Mouse (Mus musculus): ENCODE measurements at regions not wholly inside any gene's neighbourhood (a gene's known extent, or its start where the extent isn't known, plus 50 kb on each side); places are given as distances from the start of the nearest gene placed in this dataset.

GRCm38 (mm10) chr16:18683556-18683955 is 53.8 kb upstream of the Sept5 start:
- no peak overlapping the region for H3K4me3 ChIP-seq (ENCODE audit: insufficient read depth, low read depth, low read length)
- no peak overlapping the region for H3K27ac ChIP-seq (replicated peaks; ENCODE audit: low read depth, low read length)
- H3K4me1 ChIP-seq (ENCODE audit: control insufficient read depth, insufficient read depth, insufficient read length, low read length): peaks cover 3% of the 10 kb centered on the region

- no peak overlapping the region for H3K4me3 ChIP-seq (ENCODE audit: insufficient read depth, low read depth, low read length)
- peaks cover 3% of the 10 kb centered on the region for H3K4me1 ChIP-seq (ENCODE audit: control insufficient read depth, insufficient read depth, insufficient read length, low read length)
- no peak overlapping the region for H3K27ac ChIP-seq (replicated peaks; ENCODE audit: low read depth, low read length)
Observed at GRCm38 (mm10) chr16:18686044-18686761, 56.4 kb upstream of the Sept5 start.

GRCm38 (mm10) chr16:18686916-18687315 is 57.2 kb upstream of the Sept5 start:
- Histone ChIP-seq H3K4me1 (ENCODE audit: control insufficient read depth, insufficient read depth, insufficient read length, low read length) (peaks cover 3% of the 10 kb centered on the region), H3K4me3 (ENCODE audit: insufficient read depth, low read depth, low read length) (peak overlapping the region; percentile 21)

GRCm38 (mm10) chr16:18687367-18687766 is 57.6 kb upstream of the Sept5 start:
- peak overlapping the region; percentile 21 for H3K4me3 ChIP-seq (ENCODE audit: insufficient read depth, low read depth, low read length)
- H3K4me1 ChIP-seq (ENCODE audit: control insufficient read depth, insufficient read depth, insufficient read length, low read length): peaks cover 3% of the 10 kb centered on the region
- H3K27ac ChIP-seq (replicated peaks; ENCODE audit: low read depth, low read length): peak overlapping the region; percentile 82

More at GRCm38 (mm10) chr16:18686916-18687315, 57.2 kb upstream of the Sept5 start:
- H3K27ac ChIP-seq (replicated peaks; ENCODE audit: low read depth, low read length): peak overlapping the region; percentile 82

- Histone ChIP-seq H3K4me3 (ENCODE audit: insufficient read depth, low read depth, low read length) (no peak overlapping the region), H3K27ac (replicated peaks; ENCODE audit: low read depth, low read length) (no peak overlapping the region), H3K4me1 (ENCODE audit: control insufficient read depth, insufficient read depth, insufficient read length, low read length) (peaks cover 12% of the 10 kb centered on the region)
Observed at GRCm38 (mm10) chr16:18695596-18695995, 65.8 kb upstream of the Sept5 start.

GRCm38 (mm10) chr16:18696074-18696819 is 66.5 kb upstream of the Sept5 start:
- Histone ChIP-seq H3K27ac (replicated peaks; ENCODE audit: low read depth, low read length) (peak overlapping the region; percentile 84), H3K4me1 (ENCODE audit: control insufficient read depth, insufficient read depth, insufficient read length, low read length) (peaks cover 12% of the 10 kb centered on the region), H3K4me3 (ENCODE audit: insufficient read depth, low read depth, low read length) (peak overlapping the region; percentile 44)

- peak overlapping the region; percentile 44 for H3K4me3 ChIP-seq (ENCODE audit: insufficient read depth, low read depth, low read length)
- peaks cover 12% of the 10 kb centered on the region for H3K4me1 ChIP-seq (ENCODE audit: control insufficient read depth, insufficient read depth, insufficient read length, low read length)
- peak overlapping the region; percentile 84 for H3K27ac ChIP-seq (replicated peaks; ENCODE audit: low read depth, low read length)
Observed at GRCm38 (mm10) chr16:18696820-18697168, 67.0 kb upstream of the Sept5 start.

GRCm38 (mm10) chr16:18704126-18704525 is 72.5 kb upstream of the Cldn5 start:
- peaks cover 21% of the 10 kb centered on the region for H3K4me1 ChIP-seq (ENCODE audit: control insufficient read depth, insufficient read depth, insufficient read length, low read length)
- H3K4me3 ChIP-seq (ENCODE audit: insufficient read depth, low read depth, low read length): no peak overlapping the region
- peak overlapping the region; percentile 35 for H3K27ac ChIP-seq (replicated peaks; ENCODE audit: low read depth, low read length)

- Histone ChIP-seq H3K4me1 (ENCODE audit: control insufficient read depth, insufficient read depth, insufficient read length, low read length) (peaks cover 21% of the 10 kb centered on the region), H3K27ac (replicated peaks; ENCODE audit: low read depth, low read length) (peak overlapping the region; percentile 85), H3K4me3 (ENCODE audit: insufficient read depth, low read depth, low read length) (no peak overlapping the region)
Observed at GRCm38 (mm10) chr16:18705028-18705648, 71.5 kb upstream of the Cldn5 start.

- Histone ChIP-seq H3K27ac (replicated peaks; ENCODE audit: low read depth, low read length) (no peak overlapping the region), H3K4me1 (ENCODE audit: control insufficient read depth, insufficient read depth, insufficient read length, low read length) (peaks cover 18% of the 10 kb centered on the region), H3K4me3 (ENCODE audit: insufficient read depth, low read depth, low read length) (no peak overlapping the region)
Observed at GRCm38 (mm10) chr16:18711637-18712125, 65.0 kb upstream of the Cldn5 start.

GRCm38 (mm10) chr16:18713017-18713416 is 63.6 kb upstream of the Cldn5 start:
- no peak overlapping the region for H3K4me3 ChIP-seq (ENCODE audit: insufficient read depth, low read depth, low read length)
- H3K4me1 ChIP-seq (ENCODE audit: control insufficient read depth, insufficient read depth, insufficient read length, low read length): peaks cover 23% of the 10 kb centered on the region
- no peak overlapping the region for H3K27ac ChIP-seq (replicated peaks; ENCODE audit: low read depth, low read length)

GRCm38 (mm10) chr16:18715381-18715780 is 61.3 kb upstream of the Cldn5 start:
- Histone ChIP-seq H3K4me1 (ENCODE audit: control insufficient read depth, insufficient read depth, insufficient read length, low read length) (peaks cover 27% of the 10 kb centered on the region), H3K4me3 (ENCODE audit: insufficient read depth, low read depth, low read length) (no peak overlapping the region), H3K27ac (replicated peaks; ENCODE audit: low read depth, low read length) (no peak overlapping the region)

- Histone ChIP-seq H3K4me3 (ENCODE audit: insufficient read depth, low read depth, low read length) (no peak overlapping the region), H3K4me1 (ENCODE audit: control insufficient read depth, insufficient read depth, insufficient read length, low read length) (peaks cover 24% of the 10 kb centered on the region)
Observed at GRCm38 (mm10) chr16:18718040-18718439, 58.6 kb upstream of the Cldn5 start.

GRCm38 (mm10) chr16:18720433-18721233 is 56.0 kb upstream of the Cldn5 start:
- Histone ChIP-seq H3K27ac (replicated peaks; ENCODE audit: low read depth, low read length) (no peak overlapping the region), H3K4me1 (ENCODE audit: control insufficient read depth, insufficient read depth, insufficient read length, low read length) (peaks cover 17% of the 10 kb centered on the region), H3K4me3 (ENCODE audit: insufficient read depth, low read depth, low read length) (no peak overlapping the region)

More at GRCm38 (mm10) chr16:18718040-18718439, 58.6 kb upstream of the Cldn5 start:
- H3K27ac ChIP-seq (replicated peaks; ENCODE audit: low read depth, low read length): 0 out of 2 replicates have a peak overlapping the region, but pooled peaks have one; percentile 20

Data from brown adipose tissue, adult 24 weeks (tissue).